Mouse (Mus musculus): ENCODE results near the gene Bms1.

DNA sequence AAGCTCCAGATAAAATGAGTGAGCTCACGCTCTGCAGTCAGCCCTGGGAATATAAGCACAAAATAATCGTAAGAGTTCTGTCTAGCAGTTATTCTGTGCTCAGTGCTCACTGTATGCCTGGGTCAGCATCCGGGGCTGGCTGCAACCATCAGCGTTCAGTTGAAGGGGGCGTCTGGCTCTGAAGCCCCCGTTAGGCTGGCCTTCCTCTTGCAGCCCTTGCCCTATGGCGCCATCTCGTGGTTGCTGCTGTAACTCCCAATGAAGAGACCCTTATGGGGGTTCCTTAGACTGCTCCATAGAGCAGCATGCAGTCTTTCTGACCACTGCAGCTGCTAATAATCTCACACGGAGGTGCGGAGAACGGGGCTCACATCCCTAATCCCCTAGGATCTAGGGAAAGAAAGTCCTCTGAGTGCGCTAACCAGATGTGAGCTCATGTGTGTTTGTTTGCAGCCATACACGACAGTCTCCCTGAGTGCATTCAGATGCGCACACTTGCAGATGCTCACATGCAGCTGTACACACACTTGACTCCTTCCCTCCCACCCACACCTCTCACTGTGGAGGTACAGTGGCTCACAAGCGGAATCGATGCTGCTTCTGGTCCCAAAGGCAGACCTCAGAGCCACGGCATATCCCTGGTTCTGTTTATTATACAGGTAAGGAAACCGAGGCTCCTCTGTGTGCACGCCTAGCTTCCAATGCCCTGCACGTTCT is 39.7 kb downstream of the Bms1 start:
- TF ChIP-seq POLR2A (IDR thresholded peaks at IDR 0.05; ENCODE audit: extremely low read depth, insufficient read depth, low read length) (no peak), CTCF (IDR thresholded peaks at IDR 0.05; ENCODE audit: extremely low read depth, insufficient read depth, low read length) (peak; percentile 75)

Data from cortical plate, adult 2 months (tissue).